26 mouse cellular contexts compared by ENCODE assay signal in the genomic region with DNA sequence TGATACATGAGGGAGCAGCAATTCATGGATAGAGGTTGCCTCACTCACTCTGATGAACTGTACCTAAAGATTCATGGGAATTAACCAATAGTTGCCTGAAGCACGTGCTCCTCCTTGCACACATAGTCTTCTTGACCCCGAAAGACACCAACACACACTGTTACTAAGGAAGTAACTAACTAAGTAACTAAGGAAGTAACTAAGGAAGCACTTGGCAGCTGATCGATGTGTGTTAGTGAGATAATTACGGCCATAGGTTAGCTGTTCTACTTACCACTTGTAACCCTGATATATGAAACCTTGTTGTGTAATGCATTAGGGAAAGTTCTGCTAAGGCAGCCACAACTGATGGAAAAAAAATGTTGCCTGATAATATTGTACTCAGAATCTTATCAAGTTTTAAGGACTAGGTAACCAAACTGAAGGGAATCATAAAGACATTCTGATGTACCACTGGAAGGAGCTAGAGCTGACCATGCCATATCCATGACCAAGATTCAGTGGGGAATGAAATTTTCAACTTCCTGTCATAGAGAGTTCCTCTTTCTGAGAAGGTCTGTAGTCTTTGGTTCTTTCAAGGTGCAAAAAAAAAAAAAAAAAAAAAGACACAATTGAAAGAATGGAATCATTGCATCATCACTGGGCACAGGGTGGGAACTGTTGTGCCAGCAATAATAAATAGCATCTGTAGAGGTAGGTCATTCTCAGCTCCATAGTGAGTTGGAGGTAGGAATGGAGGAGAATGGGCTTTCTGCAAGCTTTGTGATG. TPM values are rescaled to one million over a fixed set of nuclear protein-coding genes. Genes with fewer than 3 reads are reported as not detected.
DNase-seq lines count a peak whose midpoint lies in the region; ATAC-seq lines count a peak whose summit lies in the region.
"Had no signal": no experiment of that assay in that cellular context is flagged by ENCODE, and none has a peak within 500 bp of the region (broad histone marks: within the 10 kb centered on the region; RNA-seq: fewer than 3 reads in every experiment).

No protein-coding gene starts in this region.

- no peaks in the 10 kb centered on the region for H3K27me3 ChIP-seq in liver, embryonic 13.5 days
- no peaks in the 10 kb centered on the region for H3K27me3 ChIP-seq in liver, embryonic 11.5 days (replicated peaks; ENCODE audit: control insufficient read depth, insufficient read depth, low read length)
- no peaks in the 10 kb centered on the region for H3K27me3 ChIP-seq in forebrain, embryonic 12.5 days
- H3K27me3 ChIP-seq: embryonic facial prominence, embryonic 12.5 days; hindbrain, embryonic 13.5 days had no signal

- 17% methylated on average over 4 of the region's 4 CpGs for WGBS in liver, embryonic 13.5 days (ENCODE audit: insufficient replicate concordance)
- 30% methylated on average over 4 of the region's 4 CpGs for WGBS in liver, embryonic 11.5 days
- 90% methylated on average over 4 of the region's 4 CpGs for WGBS in forebrain, embryonic 12.5 days

- H3K9me3 ChIP-seq in liver, embryonic 13.5 days (replicated peaks) = no peaks in the 10 kb centered on the region
- H3K9me3 ChIP-seq in liver, embryonic 11.5 days (ENCODE audit: control insufficient read depth, low read length) = no peaks in the 10 kb centered on the region
- H3K9me3 ChIP-seq in forebrain, embryonic 12.5 days = no peaks in the 10 kb centered on the region
- H3K9me3 ChIP-seq: embryonic facial prominence, embryonic 12.5 days; heart, embryonic 10.5 days; hindbrain, embryonic 13.5 days had no signal

- no peak overlapping the region for H3K27ac ChIP-seq in liver, embryonic 13.5 days
- H3K27ac ChIP-seq in liver, embryonic 11.5 days (ENCODE audit: low read depth, low read length) = no peak overlapping the region
- no peak overlapping the region for H3K27ac ChIP-seq in forebrain, embryonic 12.5 days
- H3K27ac ChIP-seq: embryonic facial prominence, embryonic 12.5 days; heart, embryonic 10.5 days; hindbrain, embryonic 13.5 days; hindbrain, postnatal 0 days had no signal

- no peaks in the 10 kb centered on the region for H3K36me3 ChIP-seq in liver, embryonic 13.5 days
- no peaks in the 10 kb centered on the region for H3K36me3 ChIP-seq in liver, embryonic 11.5 days (ENCODE audit: control insufficient read depth, insufficient read depth, low read length)
- H3K36me3 ChIP-seq in forebrain, embryonic 12.5 days (replicated peaks) = no peaks in the 10 kb centered on the region
- H3K36me3 ChIP-seq: embryonic facial prominence, embryonic 12.5 days; heart, embryonic 10.5 days; hindbrain, embryonic 13.5 days had no signal

- no peaks in the 10 kb centered on the region for H3K4me1 ChIP-seq in liver, embryonic 13.5 days (replicated peaks)
- no peaks in the 10 kb centered on the region for H3K4me1 ChIP-seq in liver, embryonic 11.5 days (replicated peaks; ENCODE audit: control insufficient read depth, insufficient read depth, low read length)
- no peaks in the 10 kb centered on the region for H3K4me1 ChIP-seq in forebrain, embryonic 12.5 days
- H3K4me1 ChIP-seq: embryonic facial prominence, embryonic 12.5 days; heart, embryonic 10.5 days; hindbrain, embryonic 13.5 days had no signal

- no peak for DNase-seq in liver, embryonic 13.5 days
- DNase-seq in liver, embryonic 11.5 days (ENCODE audit: low spot score) = no peak
- peak; percentile 53 for DNase-seq in 416B (ENCODE audit: low read depth)
- no peak for DNase-seq in layer of hippocampus, adult 8-10 months (ENCODE audit: low spot score in 2 of 2)
- DNase-seq: adrenal gland, adult 2 months; adrenal gland, postnatal 25 days; cerebellum, adult 2 months; cerebellum, postnatal 10 days; embryo, embryonic 11 days; gastrocnemius, postnatal 14 days; heart, adult 18-20 months; heart, postnatal 10 days; heart, postnatal 4 days had no signal

- peak; percentile 34; the same call in 1 of the 2 replicates for ATAC-seq in liver, embryonic 13.5 days (ENCODE audit: low read depth)
- ATAC-seq in liver, embryonic 11.5 days (replicated peaks; ENCODE audit: low FRiP score) = no peak
- ATAC-seq in common myeloid progenitor, adult 5-6 weeks (replicated peaks; ENCODE audit: low read depth, poor library complexity, severe bottlenecking) = peak; percentile 91
- ATAC-seq in megakaryocyte, adult 5-6 weeks (ENCODE audit: poor library complexity, severe bottlenecking) = peak; percentile 56
- ATAC-seq in forebrain, embryonic 12.5 days (ENCODE audit: low FRiP score) = no peak
- ATAC-seq: forebrain, embryonic 16.5 days; hindbrain, postnatal 0 days had no signal

- H3K9ac ChIP-seq in liver, embryonic 13.5 days = no peak overlapping the region
- no peak overlapping the region for H3K9ac ChIP-seq in liver, embryonic 11.5 days (ENCODE audit: low read depth, low read length)
- no peak overlapping the region for H3K9ac ChIP-seq in forebrain, embryonic 12.5 days
- H3K9ac ChIP-seq: embryonic facial prominence, embryonic 12.5 days; hindbrain, embryonic 13.5 days had no signal

- H3K4me3 ChIP-seq in liver, embryonic 13.5 days (replicated peaks) = no peak overlapping the region
- H3K4me3 ChIP-seq in liver, embryonic 11.5 days (ENCODE audit: low read depth, low read length) = no peak overlapping the region
- no peak overlapping the region for H3K4me3 ChIP-seq in forebrain, embryonic 12.5 days (replicated peaks)
- H3K4me3 ChIP-seq: embryonic facial prominence, embryonic 12.5 days; heart, embryonic 10.5 days; hindbrain, embryonic 13.5 days had no signal

- H3K4me2 ChIP-seq in liver, embryonic 13.5 days = no peak overlapping the region
- no peak overlapping the region for H3K4me2 ChIP-seq in liver, embryonic 11.5 days
- no peak overlapping the region for H3K4me2 ChIP-seq in forebrain, embryonic 12.5 days
- H3K4me2 ChIP-seq: embryonic facial prominence, embryonic 12.5 days; hindbrain, embryonic 13.5 days had no signal

RNA-seq across cellular contexts. Expression of a gene that starts 40.9 kb away (rescaled TPM):
- not detected in 2 replicates for polyA plus RNA-seq in liver, embryonic 13.5 days (2015; fragmentation: Nextera tagmentation; extraction: Ambion mirVana)
- 0.08 TPM in 1 of 2 replicates, not detected in the other for polyA plus RNA-seq in liver, embryonic 11.5 days (2014; fragmentation: Nextera tagmentation; extraction: Ambion mirVana)
- total RNA-seq in common myeloid progenitor, adult 5-6 weeks (2017) = not detected in 2 replicates
- not detected in 2 replicates for total RNA-seq in megakaryocyte, adult 5-6 weeks (2015)
- total RNA-seq in megakaryocyte, adult 5-6 weeks (2017) = not detected in 2 replicates
- total RNA-seq in layer of hippocampus, adult 8-10 months (2022) = 1 to 10 TPM; 3.4 to 7.9 (median 6.3) TPM
- polyA plus RNA-seq in forebrain, embryonic 12.5 days (2016; fragmentation: Nextera tagmentation; extraction: Ambion mirVana) = 0.45 and 0.72 TPM in 2 replicates
- total RNA-seq: ES-E14; gastrocnemius, adult 18-20 months; gastrocnemius, postnatal 14 days; heart, adult 18-20 months; heart, postnatal 10 days; heart, postnatal 4 days had no signal
- polyA plus RNA-seq: adrenal gland, adult 2 months; embryonic facial prominence, embryonic 12.5 days; forebrain, embryonic 11.5 days; heart, embryonic 10.5 days; heart, embryonic 14.5 days had no signal

RNA-seq across cellular contexts. Expression of a gene that starts 44.2 kb away (rescaled TPM):
- polyA plus RNA-seq in liver, embryonic 13.5 days (2015; fragmentation: Nextera tagmentation; extraction: Ambion mirVana) = not detected in 2 replicates
- not detected in 2 replicates for polyA plus RNA-seq in liver, embryonic 11.5 days (2014; fragmentation: Nextera tagmentation; extraction: Ambion mirVana)
- not detected in 2 replicates for total RNA-seq in common myeloid progenitor, adult 5-6 weeks (2017)
- not detected in 2 replicates for total RNA-seq in megakaryocyte, adult 5-6 weeks (2015)
- not detected in 2 replicates for total RNA-seq in megakaryocyte, adult 5-6 weeks (2017)
- not detected for total RNA-seq in layer of hippocampus, adult 8-10 months (2022)
- polyA plus RNA-seq in forebrain, embryonic 12.5 days (2016; fragmentation: Nextera tagmentation; extraction: Ambion mirVana) = not detected in 2 replicates
- total RNA-seq: adrenal gland, adult 2 months; adrenal gland, postnatal 25 days; ES-E14; gastrocnemius, adult 18-20 months; gastrocnemius, postnatal 14 days; heart, adult 18-20 months; heart, postnatal 10 days; heart, postnatal 4 days; hindbrain, postnatal 0 days had no signal
- polyA plus RNA-seq: adrenal gland, adult 2 months; cerebellum, adult 2 months; embryonic facial prominence, embryonic 12.5 days; forebrain, embryonic 11.5 days; forebrain, embryonic 16.5 days; frontal cortex, adult 2 months; heart, embryonic 10.5 days; heart, embryonic 14.5 days; hindbrain, embryonic 13.5 days; hindbrain, postnatal 0 days had no signal

Comparison
In these comparisons a context has a peak if more than half of its experiments do, and no peak if none do; other contexts are left out.
1. ATAC-seq: peak in liver, embryonic 13.5 days (single experiment), common myeloid progenitor, adult 5-6 weeks (single experiment) and megakaryocyte, adult 5-6 weeks (single experiment); none in liver, embryonic 11.5 days (single experiment) and forebrain, embryonic 12.5 days (single experiment).